Mouse (Mus musculus): ENCODE results near the gene Pds5b.
A peak's percentile ranks its signal among the peaks of the same experiment; 100 is the strongest.
"Not testable (repeated sequence)": the region's sequence is repeated elsewhere in the genome, so short reads cannot be mapped to it uniquely, and the experiment has no call there.

The Pds5b gene

GRCm38 (mm10) chr5:150822781-150823180 is 149.2 kb downstream of the Pds5b start:
- no peak for DNase-seq (ENCODE audit: low read depth, low spot score)

- no peak for DNase-seq (ENCODE audit: low read depth, low spot score)
Observed at GRCm38 (mm10) chr5:150823361-150823760, 149.8 kb downstream of the Pds5b start.

- DNase-seq (ENCODE audit: low read depth, low spot score) = no peak
Observed at GRCm38 (mm10) chr5:150829499-150829898, 156.0 kb downstream of the Pds5b start.

GRCm38 (mm10) chr5:150830718-150831117 is 157.2 kb downstream of the Pds5b start:
- no peak for DNase-seq (ENCODE audit: low read depth, low spot score)

GRCm38 (mm10) chr5:150836782-150837181 is 163.2 kb downstream of the Pds5b start:
- DNase-seq (ENCODE audit: low read depth, low spot score) = no peak

- DNase-seq (ENCODE audit: low read depth, low spot score) = peak; percentile 97
Observed at GRCm38 (mm10) chr5:150839688-150840541, 166.4 kb downstream of the Pds5b start.

GRCm38 (mm10) chr5:150840596-150840995 is 167.1 kb downstream of the Pds5b start:
- no peak for DNase-seq (ENCODE audit: low read depth, low spot score)

- peak; percentile 75 for DNase-seq (ENCODE audit: low read depth, low spot score)
Observed at GRCm38 (mm10) chr5:150845961-150846360, 172.4 kb downstream of the Pds5b start.

GRCm38 (mm10) chr5:150850821-150851220 is 177.3 kb downstream of the Pds5b start:
- peak; percentile 46 for DNase-seq (ENCODE audit: low read depth, low spot score)

- not testable (repeated sequence) for DNase-seq (ENCODE audit: low read depth, low spot score)
Observed at GRCm38 (mm10) chr5:150852097-150852496, 178.6 kb downstream of the Pds5b start.

GRCm38 (mm10) chr5:150854506-150854905 is 181.0 kb downstream of the Pds5b start:
- DNase-seq (ENCODE audit: low read depth, low spot score) = no peak

GRCm38 (mm10) chr5:150859642-150860194 is 186.2 kb downstream of the Pds5b start:
- DNase-seq (ENCODE audit: low read depth, low spot score) = no peak
